Mouse (Mus musculus): Measurements from ENCODE around the gene Guca1b. TPM values are rescaled to one million over a fixed set of nuclear protein-coding genes. Genes with fewer than 3 reads are reported as not detected.
A peak's percentile ranks its signal among the peaks of the same experiment; 100 is the strongest.

Gene Guca1b
- polyA plus RNA-seq, 1 experiment from 2014 or later: 0.66 TPM

DNA sequence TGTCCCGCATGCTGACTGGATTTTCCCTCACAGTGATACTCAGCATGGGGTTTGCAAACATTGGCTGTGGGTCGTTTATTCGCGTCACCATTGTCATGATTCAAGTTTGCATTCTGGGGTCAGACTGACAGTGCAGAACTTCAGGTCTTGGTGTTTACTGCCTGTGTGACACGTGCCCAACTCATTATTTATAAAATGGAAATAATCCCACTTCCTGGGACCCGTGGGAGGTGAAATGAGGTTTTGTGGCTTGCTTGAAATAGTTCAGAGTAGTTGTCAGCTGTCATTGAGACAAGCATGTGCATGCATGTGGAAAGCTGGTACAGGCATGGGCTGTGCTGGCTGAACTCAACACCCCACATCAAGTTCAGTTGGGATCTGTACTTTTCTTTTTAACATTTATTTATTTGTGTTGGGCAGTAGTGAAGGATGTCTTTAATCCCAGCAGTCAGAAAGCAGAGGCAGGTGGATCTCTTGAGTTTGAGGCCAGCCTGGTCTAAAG, 8.4 kb upstream of the Guca1b start:
- no peak overlapping the region for H3K9ac ChIP-seq (ENCODE audit: low read depth, low read length)
- 85% methylated on average over 6 of the region's 6 CpGs for WGBS
- no peak overlapping the region for H3K27ac ChIP-seq (ENCODE audit: low read length)
- no peaks in the 10 kb centered on the region for H3K9me3 ChIP-seq (ENCODE audit: control insufficient read depth, low read length)
- H3K4me3 ChIP-seq (ENCODE audit: low read length): no peak overlapping the region
- no peak overlapping the region for H3K4me2 ChIP-seq (ENCODE audit: low read depth, low read length)
- H3K27me3 ChIP-seq (replicated peaks; ENCODE audit: control insufficient read depth, insufficient read depth, low read length): no peaks in the 10 kb centered on the region
- no peak for ATAC-seq
- H3K36me3 ChIP-seq (ENCODE audit: control insufficient read depth, insufficient read depth, low read length): peaks cover 12% of the 10 kb centered on the region
- no peaks in the 10 kb centered on the region for H3K4me1 ChIP-seq (ENCODE audit: control insufficient read depth, insufficient read depth, low read length)

- H3K9ac ChIP-seq (ENCODE audit: low read depth, low read length): no peak overlapping the region
- H3K27ac ChIP-seq (ENCODE audit: low read length): no peak overlapping the region
- H3K4me2 ChIP-seq (ENCODE audit: low read depth, low read length): no peak overlapping the region
- 84% methylated on average over 15 of the region's 15 CpGs for WGBS
- peaks cover 8% of the 10 kb centered on the region; the same call in 1 of the 2 replicates for H3K36me3 ChIP-seq (ENCODE audit: control insufficient read depth, insufficient read depth, low read length)
- H3K27me3 ChIP-seq (replicated peaks; ENCODE audit: control insufficient read depth, insufficient read depth, low read length): no peaks in the 10 kb centered on the region
- no peak for ATAC-seq
- no peak overlapping the region for H3K4me3 ChIP-seq (ENCODE audit: low read length)
- H3K9me3 ChIP-seq (ENCODE audit: control insufficient read depth, low read length): no peaks in the 10 kb centered on the region
- H3K4me1 ChIP-seq (ENCODE audit: control insufficient read depth, insufficient read depth, low read length): no peaks in the 10 kb centered on the region
These were observed 7.1 kb upstream of the Guca1b start for GRCm38 (mm10) chr17:47378133-47378532.

GRCm38 (mm10) chr17:47381917-47382316, 3.3 kb upstream of the Guca1b start:
- Histone ChIP-seq H3K36me3 (ENCODE audit: control insufficient read depth, insufficient read depth, low read length) (peaks cover 2% of the 10 kb centered on the region; the same call in 1 of the 2 replicates), H3K27me3 (replicated peaks; ENCODE audit: control insufficient read depth, insufficient read depth, low read length) (no peaks in the 10 kb centered on the region), H3K4me1 (ENCODE audit: control insufficient read depth, insufficient read depth, low read length) (no peaks in the 10 kb centered on the region), H3K9me3 (ENCODE audit: control insufficient read depth, low read length) (no peaks in the 10 kb centered on the region), H3K4me3 (ENCODE audit: low read length) (no peak overlapping the region), H3K27ac (ENCODE audit: low read length) (no peak overlapping the region), H3K9ac (ENCODE audit: low read depth, low read length) (no peak overlapping the region), H3K4me2 (ENCODE audit: low read depth, low read length) (no peak overlapping the region)
- ATAC-seq: no peak
- WGBS: 86% methylated on average over 11 of the region's 11 CpGs

DNA sequence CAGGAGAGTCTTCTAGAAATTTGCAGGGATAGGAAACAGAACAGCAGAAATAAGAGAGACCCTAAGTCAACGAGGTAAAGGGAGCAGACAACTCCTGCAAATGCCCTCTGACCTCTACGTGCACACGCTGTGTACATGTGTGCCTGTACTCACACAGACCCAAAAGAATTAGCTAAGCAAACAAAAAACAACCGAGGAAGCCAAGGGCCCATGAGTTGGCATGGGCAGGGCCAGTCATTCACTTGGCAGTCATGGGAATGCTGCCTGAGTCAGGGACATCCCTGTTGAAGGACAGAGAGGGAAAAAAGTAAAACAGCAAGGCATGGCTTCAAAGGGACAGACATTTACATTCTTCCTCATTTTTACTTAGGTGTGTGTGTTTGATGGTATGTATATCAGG, 1.9 kb upstream of the Guca1b start:
- Histone ChIP-seq H3K9me3 (ENCODE audit: control insufficient read depth, low read length) (no peaks in the 10 kb centered on the region), H3K4me3 (ENCODE audit: low read length) (no peak overlapping the region), H3K36me3 (ENCODE audit: control insufficient read depth, insufficient read depth, low read length) (peaks cover 2% of the 10 kb centered on the region; the same call in 1 of the 2 replicates), H3K27me3 (replicated peaks; ENCODE audit: control insufficient read depth, insufficient read depth, low read length) (no peaks in the 10 kb centered on the region), H3K4me2 (ENCODE audit: low read depth, low read length) (no peak overlapping the region), H3K9ac (ENCODE audit: low read depth, low read length) (no peak overlapping the region), H3K27ac (ENCODE audit: low read length) (no peak overlapping the region), H3K4me1 (ENCODE audit: control insufficient read depth, insufficient read depth, low read length) (no peaks in the 10 kb centered on the region)
- 77% methylated on average over 4 of the region's 4 CpGs for WGBS
- ATAC-seq: no peak

GRCm38 (mm10) chr17:47384064-47384463, 1.1 kb upstream of the Guca1b start:
- no peak for ATAC-seq
- H3K4me2 ChIP-seq (ENCODE audit: low read depth, low read length): no peak overlapping the region
- H3K27me3 ChIP-seq (replicated peaks; ENCODE audit: control insufficient read depth, insufficient read depth, low read length): no peaks in the 10 kb centered on the region
- no peaks in the 10 kb centered on the region for H3K9me3 ChIP-seq (ENCODE audit: control insufficient read depth, low read length)
- H3K36me3 ChIP-seq (ENCODE audit: control insufficient read depth, insufficient read depth, low read length): peaks cover 2% of the 10 kb centered on the region; the same call in 1 of the 2 replicates
- no peak overlapping the region for H3K9ac ChIP-seq (ENCODE audit: low read depth, low read length)
- WGBS: 88% methylated on average over 3 of the region's 3 CpGs
- H3K27ac ChIP-seq (ENCODE audit: low read length): no peak overlapping the region
- H3K4me3 ChIP-seq (ENCODE audit: low read length): no peak overlapping the region
- no peaks in the 10 kb centered on the region for H3K4me1 ChIP-seq (ENCODE audit: control insufficient read depth, insufficient read depth, low read length)

DNA sequence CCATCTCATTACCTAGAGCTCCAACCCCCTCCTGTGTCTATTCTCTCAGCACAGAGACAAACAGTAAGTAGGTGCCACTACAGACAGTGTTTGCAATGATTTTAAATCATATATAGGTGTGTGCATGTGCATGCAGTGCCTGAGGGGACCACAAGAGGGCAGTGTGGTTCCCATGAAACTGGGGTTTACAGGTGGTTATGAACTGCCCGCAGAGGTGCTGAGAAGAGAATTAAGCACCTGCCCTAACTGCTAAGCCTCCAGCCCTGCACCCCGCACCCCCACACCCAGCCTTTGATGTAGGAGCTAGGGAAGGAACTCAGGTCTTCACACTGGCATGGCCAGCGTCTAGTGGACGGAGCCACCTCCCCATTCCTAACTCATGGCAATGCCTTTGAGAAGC, 1.5 kb downstream of the Guca1b start:
- Histone ChIP-seq H3K9ac (ENCODE audit: low read depth, low read length) (no peak overlapping the region), H3K27ac (ENCODE audit: low read length) (no peak overlapping the region), H3K4me3 (ENCODE audit: low read length) (no peak overlapping the region), H3K9me3 (ENCODE audit: control insufficient read depth, low read length) (no peaks in the 10 kb centered on the region), H3K4me1 (ENCODE audit: control insufficient read depth, insufficient read depth, low read length) (no peaks in the 10 kb centered on the region), H3K27me3 (replicated peaks; ENCODE audit: control insufficient read depth, insufficient read depth, low read length) (no peaks in the 10 kb centered on the region), H3K4me2 (ENCODE audit: low read depth, low read length) (no peak overlapping the region), H3K36me3 (ENCODE audit: control insufficient read depth, insufficient read depth, low read length) (no peaks in the 10 kb centered on the region)
- 62% methylated on average over 4 of the region's 4 CpGs for WGBS
- ATAC-seq: no peak

DNA sequence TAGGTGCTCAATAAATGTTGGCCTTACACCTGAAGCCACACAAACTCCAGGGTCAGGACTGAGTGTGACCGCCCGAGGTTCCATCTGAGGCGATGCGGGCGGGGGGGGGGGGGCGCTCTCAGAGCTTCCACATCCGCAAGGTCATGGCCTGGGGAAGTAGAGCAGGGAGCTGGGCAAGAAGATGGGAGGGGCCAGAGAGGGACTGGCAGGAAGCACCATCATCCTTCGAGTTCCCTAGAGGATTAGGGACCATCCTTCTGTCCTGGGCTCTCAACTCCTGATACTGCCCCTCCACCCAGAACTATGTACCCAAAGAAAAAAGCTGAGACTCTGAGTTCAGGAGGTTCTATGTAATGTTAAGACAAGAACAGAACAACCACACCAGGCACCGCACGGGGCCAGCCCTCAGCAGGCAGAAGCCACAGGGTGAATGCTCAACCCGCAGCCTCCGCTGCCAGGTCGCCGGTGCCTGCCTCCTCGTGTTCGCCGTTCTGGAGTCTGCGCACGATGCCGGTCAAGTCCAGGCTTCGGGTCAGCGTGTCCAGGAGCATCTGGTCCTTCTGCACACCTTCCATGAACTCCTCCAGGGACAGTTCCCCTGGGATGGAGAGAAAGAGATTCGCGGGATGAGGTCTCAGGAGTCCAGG, 9.2 kb downstream of the Guca1b start:
- Histone ChIP-seq H3K4me1 (ENCODE audit: control insufficient read depth, insufficient read depth, low read length) (peaks cover 15% of the 10 kb centered on the region), H3K4me3 (ENCODE audit: low read length) (peak overlapping the region; percentile 50), H3K27me3 (replicated peaks; ENCODE audit: control insufficient read depth, insufficient read depth, low read length) (peaks cover 8% of the 10 kb centered on the region), H3K27ac (ENCODE audit: low read length) (no peak overlapping the region), H3K4me2 (ENCODE audit: low read depth, low read length) (peak overlapping the region; percentile 74), H3K9me3 (ENCODE audit: control insufficient read depth, low read length) (no peaks in the 10 kb centered on the region), H3K9ac (ENCODE audit: low read depth, low read length) (peak overlapping the region; percentile 58), H3K36me3 (ENCODE audit: control insufficient read depth, insufficient read depth, low read length) (no peaks in the 10 kb centered on the region)
- no peak for ATAC-seq
- 24% methylated on average over 23 of the region's 24 CpGs for WGBS

DNA sequence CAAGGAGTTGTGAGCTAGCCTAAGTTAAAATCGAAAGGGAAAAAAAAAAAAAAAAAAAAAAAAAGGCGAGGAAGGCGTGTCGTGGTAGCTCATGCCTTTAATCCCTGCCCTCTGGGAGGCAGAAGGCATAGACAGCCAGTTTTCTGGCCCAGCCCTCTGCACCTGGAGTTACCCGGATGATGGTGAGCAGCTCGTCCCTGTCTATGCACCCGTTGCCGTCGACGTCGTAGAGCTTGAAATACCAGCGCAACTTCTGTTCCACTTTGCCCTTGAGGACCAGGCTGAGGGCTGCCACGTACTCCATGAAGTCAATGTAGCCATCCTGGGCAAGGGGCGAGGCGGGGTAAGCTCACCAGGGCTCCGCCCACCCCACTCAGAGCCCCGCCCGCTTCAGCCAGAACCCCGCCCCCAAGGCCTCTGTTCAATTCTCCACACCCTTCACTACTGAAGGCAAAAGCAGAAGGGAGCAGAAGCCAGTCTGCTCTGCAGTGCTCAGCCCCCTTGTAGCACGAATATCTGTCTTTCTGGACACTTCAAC, 10.3 kb downstream of the Guca1b start:
- Histone ChIP-seq H3K9ac (ENCODE audit: low read depth, low read length) (peak overlapping the region; percentile 58), H3K4me2 (ENCODE audit: low read depth, low read length) (peak overlapping the region; percentile 74), H3K27ac (ENCODE audit: low read length) (no peak overlapping the region), H3K4me1 (ENCODE audit: control insufficient read depth, insufficient read depth, low read length) (peaks cover 15% of the 10 kb centered on the region), H3K4me3 (ENCODE audit: low read length) (peak overlapping the region; percentile 50), H3K9me3 (ENCODE audit: control insufficient read depth, low read length) (no peaks in the 10 kb centered on the region), H3K27me3 (replicated peaks; ENCODE audit: control insufficient read depth, insufficient read depth, low read length) (peaks cover 8% of the 10 kb centered on the region), H3K36me3 (ENCODE audit: control insufficient read depth, insufficient read depth, low read length) (no peaks in the 10 kb centered on the region)
- peak; percentile 96 for ATAC-seq
- WGBS: 1% methylated on average over 20 of the region's 20 CpGs

DNA sequence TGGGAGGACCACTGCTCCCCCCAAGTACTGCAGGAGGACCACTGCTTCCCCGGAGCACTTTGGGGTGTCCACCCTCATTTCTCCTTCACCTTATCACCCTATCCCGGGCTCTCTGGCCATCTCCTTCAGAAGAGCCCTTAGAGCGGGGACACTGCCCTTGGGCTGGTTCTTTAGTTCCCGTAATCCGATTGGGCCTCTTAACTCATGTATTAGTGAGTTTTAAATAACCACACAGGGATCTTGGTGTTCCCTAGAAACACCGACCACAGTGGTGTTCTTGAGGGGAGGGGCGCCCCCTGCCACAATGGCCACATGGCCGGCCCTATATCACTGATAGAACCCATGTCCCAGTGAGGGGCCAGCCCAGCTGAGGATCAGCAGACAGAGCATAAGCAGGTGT, 13.9 kb downstream of the Guca1b start:
- peaks cover 8% of the 10 kb centered on the region; the same call in 1 of the 2 replicates for H3K27me3 ChIP-seq (replicated peaks; ENCODE audit: control insufficient read depth, insufficient read depth, low read length)

More for the DNA sequence above, 13.9 kb downstream of the Guca1b start:
- WGBS: 85% methylated on average over 8 of the region's 8 CpGs
- no peak for ATAC-seq
- Histone ChIP-seq H3K9ac (ENCODE audit: low read depth, low read length) (no peak overlapping the region), H3K36me3 (ENCODE audit: control insufficient read depth, insufficient read depth, low read length) (no peaks in the 10 kb centered on the region), H3K4me3 (ENCODE audit: low read length) (no peak overlapping the region), H3K9me3 (ENCODE audit: control insufficient read depth, low read length) (no peaks in the 10 kb centered on the region), H3K4me2 (ENCODE audit: low read depth, low read length) (no peak overlapping the region), H3K4me1 (ENCODE audit: control insufficient read depth, insufficient read depth, low read length) (peaks cover 15% of the 10 kb centered on the region), H3K27ac (ENCODE audit: low read length) (no peak overlapping the region)

Measured in intestine, embryonic 16.5 days (tissue).